Mouse (Mus musculus): ENCODE data around the gene Glyctk.

DNA sequence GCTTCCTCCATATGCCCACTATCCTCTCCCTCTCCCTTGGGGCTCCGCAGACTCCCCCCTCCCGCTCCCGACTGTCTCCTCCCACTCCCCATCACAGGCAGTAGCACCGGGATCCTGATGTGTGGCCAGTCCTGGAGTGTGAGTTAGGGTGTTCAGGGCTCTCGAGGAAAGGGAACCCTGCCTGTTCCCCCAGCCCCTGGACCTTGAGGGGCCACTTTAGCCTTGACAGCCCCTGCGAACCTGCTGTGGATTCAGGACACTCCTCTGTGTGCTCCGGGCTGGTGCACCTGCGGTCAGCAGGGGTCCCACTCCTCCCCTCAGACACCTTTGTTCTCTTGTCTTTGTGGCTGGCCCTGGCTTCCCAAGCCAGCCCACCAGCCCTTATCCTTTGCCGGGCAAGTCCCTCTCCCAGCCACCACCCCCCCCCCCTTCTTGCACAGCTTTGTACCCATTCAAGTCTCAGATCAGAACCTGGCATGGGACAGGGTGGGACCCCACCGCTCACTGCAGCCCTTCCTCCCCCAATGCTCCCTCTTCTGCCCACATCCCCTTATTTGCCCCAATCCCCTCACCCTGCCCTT is 10.0 kb downstream of the Glyctk start:
- no peak for TF ChIP-seq CTCF (IDR thresholded peaks at IDR 0.05; ENCODE audit: low read depth, low read length)
- TF ChIP-seq POLR2A (IDR thresholded peaks at IDR 0.05; ENCODE audit: borderline replicate concordance, low read depth, low read length), result no peak
